Mouse (Mus musculus) neural tube, embryonic 11.5 days (tissue): ENCODE measurements around the gene Aplp2. TPM values are rescaled to one million over a fixed set of nuclear protein-coding genes. Genes with fewer than 3 reads are reported as not detected.

Source experiments
- ATAC-seq: fragments of 200-750 bp; cut with Nextera tagmentation; 2 replicates; pipeline ENCODE4 v1.8.0; 2017; ENCODE audit warnings: moderate number of reproducible peaks, mild to moderate bottlenecking, moderate TSS enrichment, moderate library complexity; ENCODE audit not compliant: insufficient read depth, low FRiP score, low TSS enrichment
- DNase-seq: peaks from one replicate; pipeline ENCODE4 v3.0.0-alpha.2; 2015; ENCODE audit warnings: low spot score
- H3K27ac ChIP-seq: fragments of 300-500 bp; sonication (generic); 2 replicates; pipeline ENCODE4 v1.5.1; 2014; ENCODE audit warnings: low read depth, mild to moderate bottlenecking, low read length
- H3K27me3 ChIP-seq: fragments of 300-500 bp; sonication (generic); 2 replicates; pipeline ENCODE4 v1.6.1; 2014; ENCODE audit warnings: mild to moderate bottlenecking, low read length, mixed read lengths; ENCODE audit not compliant: control insufficient read depth, insufficient read depth
- H3K36me3 ChIP-seq: fragments of 300-500 bp; sonication (generic); 2 replicates; pipeline ENCODE4 v1.6.1; 2014; ENCODE audit warnings: mild to moderate bottlenecking, low read length, moderate library complexity, mixed read lengths; ENCODE audit not compliant: control insufficient read depth, insufficient read depth
- H3K4me1 ChIP-seq: fragments of 300-500 bp; sonication (generic); 2 replicates; pipeline ENCODE4 v1.6.1; 2014; ENCODE audit warnings: low read length, mixed read lengths; ENCODE audit not compliant: control insufficient read depth, insufficient read depth
- H3K4me2 ChIP-seq: fragments of 300-500 bp; sonication (generic); 2 replicates; pipeline ENCODE4 v1.6.1; 2014; ENCODE audit warnings: low read depth, mild to moderate bottlenecking, moderate library complexity
- H3K4me3 ChIP-seq: fragments of 300-500 bp; sonication (generic); 2 replicates; pipeline ENCODE4 v1.5.1; 2014; ENCODE audit warnings: low read depth, low read length
- H3K9ac ChIP-seq: fragments of 300-500 bp; sonication (generic); 2 replicates; pipeline ENCODE4 v1.6.1; 2014; ENCODE audit warnings: mild to moderate bottlenecking, low read length
- H3K9me3 ChIP-seq: fragments of 300-500 bp; sonication (generic); 2 replicates; pipeline ENCODE4 v1.6.1; 2016; ENCODE audit warnings: low read length; ENCODE audit not compliant: control insufficient read depth
- WGBS: fragments of 180-500 bp; shearing (Covaris S2); extraction: QIAGEN DNeasy Blood & Tissue Kit; methylation state at CpG from one replicate; pipeline ENCODE4 v1.1.7; 2014; 5-methylcytosine and 5-hydroxymethylcytosine counted together
- polyA plus RNA-seq: library from polyadenylated mRNA; unstranded; fragments of >200 nt; fragmentation: Nextera tagmentation; extraction: Ambion mirVana; gene quantifications from 2 replicates; pipeline ENCODE4 v1.2.1, GENCODE M21; 2014

The Aplp2 gene
- polyA plus RNA-seq, 1 experiment from 2014 or later = 318 TPM

DNA sequence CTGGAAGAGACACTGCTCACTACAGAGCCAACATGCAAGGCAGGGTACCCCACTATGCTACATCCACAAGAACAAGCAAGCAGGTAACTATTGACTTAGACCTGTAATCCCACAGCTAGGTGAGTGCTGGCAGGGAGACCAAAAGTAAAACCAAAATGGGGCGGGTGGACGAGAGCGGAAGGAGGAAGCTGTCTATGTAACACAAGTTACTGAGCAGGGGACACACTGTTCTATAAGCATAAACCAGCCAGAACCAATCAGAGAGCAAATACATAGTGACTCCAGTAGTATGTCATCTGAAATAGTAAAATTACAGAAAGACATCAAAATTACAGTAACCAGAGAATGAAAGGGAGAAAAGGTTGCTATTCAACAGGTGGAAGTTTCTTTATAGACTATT is 13.0 kb downstream of the Aplp2 start:
- DNase-seq (no peak), ATAC-seq (no peak)
- no peak overlapping the region for H3K4me2 ChIP-seq
- H3K9ac ChIP-seq = no peak overlapping the region
- H3K4me1 ChIP-seq = no peaks in the 10 kb centered on the region; the same call in 1 of the 2 replicates
- H3K27me3 ChIP-seq = no peaks in the 10 kb centered on the region
- no peak overlapping the region for H3K4me3 ChIP-seq
- no peaks in the 10 kb centered on the region; the same call in 1 of the 2 replicates for H3K36me3 ChIP-seq
- H3K27ac ChIP-seq = no peak overlapping the region
- WGBS = 92% methylated on average over 3 of the region's 3 CpGs
- no peaks in the 10 kb centered on the region for H3K9me3 ChIP-seq

DNA sequence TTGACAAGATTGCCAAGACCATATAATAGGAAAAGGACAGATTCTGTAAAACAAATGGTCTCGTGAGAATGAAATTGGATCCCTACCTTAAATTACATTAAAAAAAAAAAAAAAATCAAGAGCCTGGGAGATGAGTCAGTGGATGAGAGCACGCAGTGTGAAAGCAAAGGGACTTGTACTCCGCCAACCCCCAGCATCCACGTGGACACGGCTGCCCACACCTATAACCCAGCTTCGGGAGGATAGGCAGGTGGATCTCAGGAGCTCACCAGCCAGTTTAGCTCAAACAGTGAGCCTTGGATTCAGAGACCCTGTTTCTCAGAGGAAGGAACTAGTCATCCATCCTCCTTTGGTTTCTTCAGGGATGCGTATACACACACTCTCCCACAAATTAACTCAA is 13.8 kb downstream of the Aplp2 start:
- no peak overlapping the region for H3K4me2 ChIP-seq
- no peak overlapping the region for H3K9ac ChIP-seq
- no peak overlapping the region for H3K4me3 ChIP-seq
- no peaks in the 10 kb centered on the region for H3K4me1 ChIP-seq
- H3K36me3 ChIP-seq = no peaks in the 10 kb centered on the region; the same call in 1 of the 2 replicates
- no peaks in the 10 kb centered on the region for H3K27me3 ChIP-seq
- ATAC-seq (no peak), DNase-seq (no peak)
- H3K9me3 ChIP-seq = no peaks in the 10 kb centered on the region
- H3K27ac ChIP-seq = no peak overlapping the region
- 96% methylated on average over 7 of the region's 7 CpGs for WGBS

- Histone ChIP-seq H3K9me3 (no peaks in the 10 kb centered on the region), H3K27me3 (no peaks in the 10 kb centered on the region), H3K27ac (no peak overlapping the region), H3K4me2 (no peak overlapping the region), H3K9ac (no peak overlapping the region), H3K36me3 (no peaks in the 10 kb centered on the region; the same call in 1 of the 2 replicates), H3K4me3 (no peak overlapping the region), H3K4me1 (no peaks in the 10 kb centered on the region)
- no peak for ATAC-seq
- DNase-seq = no peak
These were observed 14.9 kb downstream of the Aplp2 start for GRCm38 (mm10) chr9:31196742-31197141.

GRCm38 (mm10) chr9:31195573-31195972 is 16.0 kb downstream of the Aplp2 start:
- DNase-seq (no peak), ATAC-seq (no peak)
- Histone ChIP-seq H3K36me3 (no peaks in the 10 kb centered on the region; the same call in 1 of the 2 replicates), H3K4me1 (no peaks in the 10 kb centered on the region), H3K9me3 (no peaks in the 10 kb centered on the region), H3K27ac (no peak overlapping the region), H3K9ac (no peak overlapping the region), H3K27me3 (no peaks in the 10 kb centered on the region), H3K4me3 (no peak overlapping the region), H3K4me2 (no peak overlapping the region)
- 93% methylated on average over 1 of the region's 1 CpGs for WGBS

DNA sequence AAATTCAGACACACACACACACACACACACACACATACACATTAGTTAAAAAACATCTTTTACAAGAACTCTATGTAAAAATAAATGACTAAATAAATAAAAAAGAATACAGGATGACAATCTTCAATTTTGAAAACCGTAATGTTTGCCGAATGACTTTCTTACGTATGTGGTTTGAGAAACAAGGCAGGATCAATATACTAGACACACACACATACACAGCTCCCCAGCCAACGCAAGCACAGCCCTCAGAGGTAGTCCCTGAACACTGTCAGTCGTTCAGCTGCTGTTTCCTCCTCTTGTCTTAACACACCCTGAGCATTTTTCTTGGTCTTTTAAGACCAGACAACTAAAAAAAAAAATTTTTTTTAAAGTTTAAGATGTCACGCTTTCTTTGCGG is 19.2 kb downstream of the Aplp2 start:
- Histone ChIP-seq H3K27ac (no peak overlapping the region), H3K4me1 (no peaks in the 10 kb centered on the region), H3K27me3 (no peaks in the 10 kb centered on the region), H3K4me2 (no peak overlapping the region), H3K9ac (no peak overlapping the region), H3K9me3 (no peaks in the 10 kb centered on the region), H3K4me3 (no peak overlapping the region), H3K36me3 (no peaks in the 10 kb centered on the region; the same call in 1 of the 2 replicates)
- 94% methylated on average over 7 of the region's 7 CpGs for WGBS
- ATAC-seq = no peak
- DNase-seq = no peak

DNA sequence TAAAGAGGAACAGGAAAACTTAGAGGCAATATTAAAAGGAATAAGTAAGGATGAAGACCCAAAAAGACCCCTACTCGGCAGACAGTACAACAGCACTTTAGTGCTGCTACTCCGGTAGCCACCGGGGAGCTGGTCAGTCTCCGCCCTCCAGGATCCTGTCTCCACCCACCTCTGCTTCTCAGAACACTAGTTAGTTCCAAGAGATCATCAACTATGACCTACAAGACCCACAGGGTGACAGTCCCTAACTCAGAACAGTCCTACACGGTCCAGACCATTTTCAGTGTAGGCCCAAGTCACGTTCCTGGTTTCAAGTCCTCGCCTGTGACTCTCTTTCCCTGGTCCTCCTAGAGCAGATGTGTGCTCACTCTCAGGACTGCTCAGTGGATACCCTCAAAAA is 20.1 kb downstream of the Aplp2 start:
- Histone ChIP-seq H3K4me3 (no peak overlapping the region), H3K4me2 (no peak overlapping the region), H3K27me3 (no peaks in the 10 kb centered on the region), H3K36me3 (no peaks in the 10 kb centered on the region; the same call in 1 of the 2 replicates), H3K4me1 (no peaks in the 10 kb centered on the region), H3K27ac (no peak overlapping the region), H3K9ac (no peak overlapping the region), H3K9me3 (no peaks in the 10 kb centered on the region)
- ATAC-seq = no peak
- no peak for DNase-seq
- 67% methylated on average over 7 of the region's 7 CpGs for WGBS

DNA sequence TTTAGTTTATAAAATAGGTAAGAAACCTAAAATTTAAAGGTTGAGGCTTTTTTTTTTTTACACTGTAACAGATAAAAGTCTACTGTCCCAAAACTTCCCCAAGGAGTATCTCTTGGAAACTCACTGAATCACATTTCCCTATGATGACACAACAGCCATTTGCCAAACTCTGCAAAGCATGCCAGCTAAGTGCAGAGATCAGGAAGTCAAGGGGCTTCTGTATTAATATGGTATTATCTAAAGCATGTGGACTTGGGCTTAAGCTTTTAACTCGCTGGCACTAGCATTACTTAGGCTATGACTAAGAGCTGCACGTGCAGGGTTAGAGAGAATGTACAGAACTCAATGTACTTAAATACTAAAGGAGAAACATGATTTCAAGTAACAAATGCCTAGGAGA is 22.4 kb downstream of the Aplp2 start:
- Histone ChIP-seq H3K36me3 (no peaks in the 10 kb centered on the region; the same call in 1 of the 2 replicates), H3K9ac (no peak overlapping the region), H3K27ac (no peak overlapping the region), H3K4me3 (no peak overlapping the region), H3K4me1 (no peaks in the 10 kb centered on the region), H3K9me3 (no peaks in the 10 kb centered on the region), H3K27me3 (no peaks in the 10 kb centered on the region), H3K4me2 (no peak overlapping the region)
- WGBS = 92% methylated on average over 2 of the region's 2 CpGs
- DNase-seq (no peak), ATAC-seq (no peak)

DNA sequence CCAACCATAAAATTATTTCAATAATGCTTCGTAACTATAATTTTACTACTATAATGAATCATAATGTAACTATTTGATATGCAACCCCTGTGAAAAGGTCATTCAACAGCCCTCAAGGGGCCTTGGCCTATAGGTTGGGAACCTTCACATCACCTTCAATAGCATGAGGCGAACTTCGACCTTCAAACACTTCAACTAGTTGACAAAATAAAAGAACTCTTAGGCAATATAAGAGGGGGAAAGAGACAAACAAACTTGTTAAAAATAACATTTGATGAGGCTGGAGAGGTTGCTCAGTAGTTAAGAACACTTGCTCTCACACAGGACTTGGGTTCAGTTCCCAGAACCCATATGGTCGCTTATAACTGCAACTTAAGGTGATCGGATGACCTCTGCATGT is 27.2 kb downstream of the Aplp2 start:
- Histone ChIP-seq H3K27ac (no peak overlapping the region), H3K4me3 (no peak overlapping the region), H3K4me2 (no peak overlapping the region), H3K9me3 (no peaks in the 10 kb centered on the region), H3K36me3 (no peaks in the 10 kb centered on the region), H3K27me3 (no peaks in the 10 kb centered on the region), H3K4me1 (no peaks in the 10 kb centered on the region; the same call in 1 of the 2 replicates), H3K9ac (no peak overlapping the region)
- WGBS = 96% methylated on average over 5 of the region's 5 CpGs
- DNase-seq (no peak), ATAC-seq (no peak)

GRCm38 (mm10) chr9:31183061-31183460 is 28.6 kb downstream of the Aplp2 start:
- H3K4me3 ChIP-seq = no peak overlapping the region
- H3K4me2 ChIP-seq = no peak overlapping the region
- no peaks in the 10 kb centered on the region for H3K27me3 ChIP-seq
- no peaks in the 10 kb centered on the region for H3K9me3 ChIP-seq
- WGBS = 85% methylated on average over 4 of the region's 4 CpGs
- H3K27ac ChIP-seq = no peak overlapping the region
- H3K36me3 ChIP-seq = no peaks in the 10 kb centered on the region
- ATAC-seq = no peak
- no peak for DNase-seq
- no peak overlapping the region for H3K9ac ChIP-seq
- H3K4me1 ChIP-seq = no peaks in the 10 kb centered on the region; the same call in 1 of the 2 replicates
